Mouse (Mus musculus): ENCODE measurements around the gene Rhoa. TPM values are rescaled to one million over a fixed set of nuclear protein-coding genes. Genes with fewer than 3 reads are reported as not detected.

Gene Rhoa
- polyA plus RNA-seq (2012; rRNA removed) (214 and 240 TPM in 2 replicates), polyA plus RNA-seq (2014; fragmentation: Nextera tagmentation; extraction: Ambion mirVana) (296 and 326 TPM in 2 replicates)

GRCm38 (mm10) chr9:108305629-108306520 lies at the start of gene Rhoa, which contains the start of gene Tcta:
Gene Rhoa (plus strand): TSS chr9:108306129.
Gene Tcta (minus strand): TSS chr9:108306160.
- under 1% methylated on average over 72 of the region's 81 CpGs for WGBS
- H3K27me3 ChIP-seq (ENCODE audit: control insufficient read depth, insufficient read depth, low read length), result no peaks in the 10 kb centered on the region

GRCm38 (mm10) chr9:108260526-108260925 lies 45.4 kb upstream of the Rhoa start:
- TF ChIP-seq POLR2A (IDR thresholded peaks at IDR 0.05; ENCODE audit: borderline replicate concordance, extremely low read depth, insufficient read depth, insufficient read length), result no peak
- Histone ChIP-seq H3K36me3 (ENCODE audit: control insufficient read depth, insufficient read depth, low read length) (no peaks in the 10 kb centered on the region), H3K4me2 (replicated peaks; ENCODE audit: low read depth, low read length, severe bottlenecking) (no peak overlapping the region), H3K4me3 (replicated peaks; ENCODE audit: low read length) (no peak overlapping the region), H3K9ac (ENCODE audit: low read depth, low read length, severe bottlenecking) (no peak overlapping the region), H3K9me3 (ENCODE audit: control insufficient read depth, low read length) (no peaks in the 10 kb centered on the region), H3K4me1 (ENCODE audit: control insufficient read depth, insufficient read depth, low read length) (peaks cover 16% of the 10 kb centered on the region), H3K27ac (replicated peaks; ENCODE audit: low read depth, low read length) (no peak overlapping the region), H3K27me3 (ENCODE audit: control insufficient read depth, insufficient read depth, low read length) (no peaks in the 10 kb centered on the region)
- 78% methylated on average over 4 of the region's 4 CpGs for WGBS
- no peak for ATAC-seq (ENCODE audit: low FRiP score, low read depth)
- DNase-seq (ENCODE audit: low spot score), result no peak

More at GRCm38 (mm10) chr9:108305629-108306520, at the start of gene Rhoa, which contains the start of gene Tcta:
- ATAC-seq (ENCODE audit: low FRiP score, low read depth) (peak; percentile 98), DNase-seq (ENCODE audit: low spot score) (peak; percentile 100)
- H3K4me2 ChIP-seq (replicated peaks; ENCODE audit: low read depth, low read length, severe bottlenecking), result peak within 1 kb of the TSS; percentile 83
- peak within 1 kb of the TSS; percentile 98 for H3K9ac ChIP-seq (ENCODE audit: low read depth, low read length, severe bottlenecking)
- TF ChIP-seq POLR2A (IDR thresholded peaks at IDR 0.05; ENCODE audit: borderline replicate concordance, extremely low read depth, insufficient read depth, insufficient read length), result peak; percentile 66; the same call in 1 of the 2 replicates
- peaks cover 20% of the 10 kb centered on the region for H3K4me1 ChIP-seq (ENCODE audit: control insufficient read depth, insufficient read depth, low read length)
- H3K9me3 ChIP-seq (ENCODE audit: control insufficient read depth, low read length), result no peaks in the 10 kb centered on the region
- H3K36me3 ChIP-seq (ENCODE audit: control insufficient read depth, insufficient read depth, low read length), result peaks cover 25% of the 10 kb centered on the region
- H3K27ac ChIP-seq (replicated peaks; ENCODE audit: low read depth, low read length), result peak within 1 kb of the TSS; percentile 100
- peak within 1 kb of the TSS; percentile 98 for H3K4me3 ChIP-seq (replicated peaks; ENCODE audit: low read length)

DNA sequence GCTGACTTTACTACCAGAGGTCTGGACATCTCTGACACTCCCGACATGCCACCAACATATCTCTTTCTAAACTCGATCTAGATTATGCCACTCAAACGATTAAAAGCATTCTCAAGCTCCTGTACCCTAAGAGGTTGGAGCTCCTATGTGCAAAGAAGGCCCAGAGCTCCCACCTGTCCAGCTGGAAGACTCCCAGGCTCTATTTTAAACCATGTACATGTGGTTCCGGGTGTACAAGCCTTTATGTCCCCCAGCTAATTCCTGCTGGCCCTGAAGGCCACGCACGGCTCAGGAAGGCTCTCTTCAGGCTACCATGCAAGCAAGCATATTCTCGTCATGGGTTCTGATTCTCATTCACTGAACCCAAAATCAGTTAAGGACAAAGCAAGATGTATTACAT lies 44.1 kb upstream of the Rhoa start:
- 70% methylated on average over 7 of the region's 7 CpGs for WGBS

GRCm38 (mm10) chr9:108262494-108263049 lies 43.4 kb upstream of the Rhoa start:
- 37% methylated on average over 11 of the region's 11 CpGs for WGBS
- no peaks in the 10 kb centered on the region for H3K36me3 ChIP-seq (ENCODE audit: control insufficient read depth, insufficient read depth, low read length)
- no peak for TF ChIP-seq POLR2A (IDR thresholded peaks at IDR 0.05; ENCODE audit: borderline replicate concordance, extremely low read depth, insufficient read depth, insufficient read length)
- peaks cover 16% of the 10 kb centered on the region for H3K4me1 ChIP-seq (ENCODE audit: control insufficient read depth, insufficient read depth, low read length)
- H3K27me3 ChIP-seq (ENCODE audit: control insufficient read depth, insufficient read depth, low read length), result no peaks in the 10 kb centered on the region
- peak overlapping the region; percentile 76 for H3K4me2 ChIP-seq (replicated peaks; ENCODE audit: low read depth, low read length, severe bottlenecking)
- DNase-seq (ENCODE audit: low spot score), result no peak
- no peak for ATAC-seq (ENCODE audit: low FRiP score, low read depth)
- H3K9me3 ChIP-seq (ENCODE audit: control insufficient read depth, low read length), result no peaks in the 10 kb centered on the region
- peak overlapping the region; percentile 93 for H3K4me3 ChIP-seq (replicated peaks; ENCODE audit: low read length)
- peak overlapping the region; percentile 68 for H3K27ac ChIP-seq (replicated peaks; ENCODE audit: low read depth, low read length)
- H3K9ac ChIP-seq (ENCODE audit: low read depth, low read length, severe bottlenecking), result peak overlapping the region; percentile 80

More for the DNA sequence above, 44.1 kb upstream of the Rhoa start:
- Histone ChIP-seq H3K4me2 (replicated peaks; ENCODE audit: low read depth, low read length, severe bottlenecking) (peak overlapping the region; percentile 76), H3K9me3 (ENCODE audit: control insufficient read depth, low read length) (no peaks in the 10 kb centered on the region), H3K4me3 (replicated peaks; ENCODE audit: low read length) (0 out of 2 replicates have a peak overlapping the region, but pooled peaks have one; percentile 93), H3K27ac (replicated peaks; ENCODE audit: low read depth, low read length) (no peak overlapping the region), H3K27me3 (ENCODE audit: control insufficient read depth, insufficient read depth, low read length) (no peaks in the 10 kb centered on the region), H3K9ac (ENCODE audit: low read depth, low read length, severe bottlenecking) (no peak overlapping the region; the same call in 1 of the 2 replicates), H3K36me3 (ENCODE audit: control insufficient read depth, insufficient read depth, low read length) (no peaks in the 10 kb centered on the region), H3K4me1 (ENCODE audit: control insufficient read depth, insufficient read depth, low read length) (peaks cover 16% of the 10 kb centered on the region)
- TF ChIP-seq POLR2A (IDR thresholded peaks at IDR 0.05; ENCODE audit: borderline replicate concordance, extremely low read depth, insufficient read depth, insufficient read length), result no peak
- ATAC-seq (ENCODE audit: low FRiP score, low read depth) (no peak), DNase-seq (ENCODE audit: low spot score) (no peak)

GRCm38 (mm10) chr9:108263131-108263681 lies 42.7 kb upstream of the Rhoa start:
- no peaks in the 10 kb centered on the region for H3K27me3 ChIP-seq (ENCODE audit: control insufficient read depth, insufficient read depth, low read length)
- TF ChIP-seq POLR2A (IDR thresholded peaks at IDR 0.05; ENCODE audit: borderline replicate concordance, extremely low read depth, insufficient read depth, insufficient read length), result no peak
- WGBS, result 1% methylated on average over 39 of the region's 62 CpGs

More at GRCm38 (mm10) chr9:108263131-108263681, 42.7 kb upstream of the Rhoa start:
- no peaks in the 10 kb centered on the region for H3K9me3 ChIP-seq (ENCODE audit: control insufficient read depth, low read length)
- H3K9ac ChIP-seq (ENCODE audit: low read depth, low read length, severe bottlenecking), result peak overlapping the region; percentile 80
- H3K27ac ChIP-seq (replicated peaks; ENCODE audit: low read depth, low read length), result peak overlapping the region; percentile 68
- peak overlapping the region; percentile 93 for H3K4me3 ChIP-seq (replicated peaks; ENCODE audit: low read length)
- ATAC-seq (ENCODE audit: low FRiP score, low read depth) (peak; percentile 21), DNase-seq (ENCODE audit: low spot score) (no peak)
- peak overlapping the region; percentile 76 for H3K4me2 ChIP-seq (replicated peaks; ENCODE audit: low read depth, low read length, severe bottlenecking)
- no peaks in the 10 kb centered on the region for H3K36me3 ChIP-seq (ENCODE audit: control insufficient read depth, insufficient read depth, low read length)
- H3K4me1 ChIP-seq (ENCODE audit: control insufficient read depth, insufficient read depth, low read length), result peaks cover 16% of the 10 kb centered on the region
